ENCODE assay signal across 13 mouse cellular contexts in genomic region chr7:119928783-119929440, GRCm38 (mm10).
"Had no signal": no experiment of that assay in that cellular context is flagged by ENCODE, and none has a peak within 500 bp of the region (broad histone marks: within the 10 kb centered on the region; RNA-seq: fewer than 3 reads in every experiment).

No protein-coding gene starts in this region.

- H3K27me3 ChIP-seq: limb, embryonic 13.5 days; liver, embryonic 12.5 days; neural tube, embryonic 15.5 days had no signal

- DNase-seq: kidney, adult 11 months; layer of hippocampus, adult 9-11 months; layer of hippocampus, postnatal 36 days; left cerebral cortex, postnatal 4 days; midbrain, embryonic 14.5 days; right cerebral cortex, adult 18-20 months; right cerebral cortex, postnatal 25 days; thymus, postnatal 36 days had no signal

- H3K36me3 ChIP-seq: limb, embryonic 13.5 days; liver, embryonic 12.5 days; midbrain, embryonic 10.5 days; neural tube, embryonic 15.5 days had no signal

- H3K27ac ChIP-seq: limb, embryonic 13.5 days; liver, embryonic 12.5 days; midbrain, embryonic 10.5 days; neural tube, embryonic 15.5 days had no signal

- ATAC-seq: liver, embryonic 12.5 days had no signal

- H3K9ac ChIP-seq: limb, embryonic 13.5 days; liver, embryonic 12.5 days; neural tube, embryonic 15.5 days had no signal

- H3K4me1 ChIP-seq: limb, embryonic 13.5 days; liver, embryonic 12.5 days; midbrain, embryonic 10.5 days; neural tube, embryonic 15.5 days had no signal

- H3K4me3 ChIP-seq: limb, embryonic 13.5 days; liver, embryonic 12.5 days; midbrain, embryonic 10.5 days; myocyte; neural tube, embryonic 15.5 days had no signal

- H3K9me3 ChIP-seq: limb, embryonic 13.5 days; liver, embryonic 12.5 days; midbrain, embryonic 10.5 days; neural tube, embryonic 15.5 days had no signal

- H3K4me2 ChIP-seq: limb, embryonic 13.5 days; liver, embryonic 12.5 days; neural tube, embryonic 15.5 days had no signal
